Mouse (Mus musculus): ENCODE results near the gene Unk.
A peak's percentile ranks its signal among the peaks of the same experiment; 100 is the strongest.

Unk gene

GRCm38 (mm10) chr11:116108464-116109137 is 78.5 kb downstream of the Unk start:
- DNase-seq (ENCODE audit: low read depth), result peak; percentile 88

GRCm38 (mm10) chr11:116109441-116110081 is 79.4 kb downstream of the Unk start:
- no peak for DNase-seq (ENCODE audit: low read depth)

- no peak for DNase-seq (ENCODE audit: low read depth)
These were observed 80.0 kb downstream of the Unk start for GRCm38 (mm10) chr11:116110131-116110530.

GRCm38 (mm10) chr11:116110540-116110939 is 80.4 kb downstream of the Unk start:
- DNase-seq (ENCODE audit: low read depth), result no peak

Data from fibroblast of lung, adult 2 months (primary cell).